Comparison of ENCODE assay signal across 22 mouse cellular contexts in genomic region chr16:22625987-22626386, GRCm38 (mm10). TPM values are rescaled to one million over a fixed set of nuclear protein-coding genes. Genes with fewer than 3 reads are reported as not detected.
A peak's percentile ranks its signal among the peaks of the same experiment; 100 is the strongest.
DNase-seq lines count a peak whose midpoint lies in the region; ATAC-seq and TF ChIP-seq lines count a peak whose summit lies in the region.
"Had no signal": no experiment of that assay in that cellular context is flagged by ENCODE, and none has a peak within 500 bp of the region (broad histone marks: within the 10 kb centered on the region; RNA-seq: fewer than 3 reads in every experiment).

No protein-coding gene starts in this region.

- intact Hi-C loops in left cerebral cortex, postnatal 25 days (cut with DNase I): no loop called here

- in situ Hi-C loops in CH12.LX (cut with MboI; ENCODE audit: low pct_ligation_motif_present, low pct_unique_long_range_greater_than_20kb, low sequenced_read_pairs): no loop called here

- H3K27ac ChIP-seq in CH12.LX (ENCODE audit: insufficient read depth, low read depth): no peak overlapping the region
- H3K27ac ChIP-seq: embryonic facial prominence, embryonic 10.5 days; embryonic facial prominence, embryonic 12.5 days; forebrain, embryonic 13.5 days; forebrain, embryonic 15.5 days had no signal

- DNase-seq in CH12.LX (ENCODE audit: extremely low read depth): no peak
- DNase-seq in layer of hippocampus, postnatal 25 days (ENCODE audit: extremely low spot score in 1 of 2, low spot score in 1 of 2): no peak
- no peak for DNase-seq in cerebellum, adult 18-20 months
- no peak for DNase-seq in left cerebral cortex, postnatal 25 days (ENCODE audit: low spot score in 2 of 2)
- no peak for DNase-seq in urinary bladder, postnatal 25 days (ENCODE audit: low spot score)
- DNase-seq: adrenal gland, adult 2 months; adrenal gland, postnatal 10 days; adrenal gland, postnatal 25 days; B cell, adult 2 months; cerebellum, adult 11 months; cerebellum, adult 9-11 months; cerebellum, postnatal 14 days; cerebellum, postnatal 36 days; forebrain, postnatal 0 days had no signal

- H3K4me2 ChIP-seq in CH12.LX (ENCODE audit: insufficient read depth, low read depth, poor library complexity, severe bottlenecking): 0 out of 2 replicates have a peak overlapping the region, but pooled peaks have one; percentile 8
- H3K4me2 ChIP-seq: embryonic facial prominence, embryonic 12.5 days; forebrain, embryonic 13.5 days; forebrain, embryonic 15.5 days had no signal

- TF ChIP-seq CTCF in CH12.LX (conservative IDR thresholded peaks at IDR 0.05 in 1 of 2, IDR thresholded peaks at IDR 0.05 in 1 of 2; ENCODE audit: low read depth in 2 of 2, low read length in 2 of 2): no peak

- ATAC-seq in granulocyte monocyte progenitor cell, adult 5-6 weeks (replicated peaks; ENCODE audit: poor library complexity, severe bottlenecking): peak; percentile 52
- ATAC-seq in megakaryocyte, adult 5-6 weeks (ENCODE audit: poor library complexity, severe bottlenecking): peak; percentile 69
- ATAC-seq: CD4-positive, CD25-positive, alpha-beta regulatory T cell, adult 4 months; forebrain, embryonic 13.5 days; forebrain, embryonic 15.5 days; forebrain, postnatal 0 days had no signal

- peaks cover 25 to 54% of the 10 kb centered on the region in 2 experiments for H3K4me1 ChIP-seq in CH12.LX (ENCODE audit: control insufficient read depth in 1 of 2, insufficient read depth in 2 of 2)
- H3K4me1 ChIP-seq: forebrain, embryonic 15.5 days had no signal

- no peak overlapping the region for H3K4me3 ChIP-seq in CH12.LX (replicated peaks in 1 of 3; ENCODE audit: low read depth in 2 of 3, low read length in 2 of 3, poor library complexity in 1 of 3)
- H3K4me3 ChIP-seq: embryonic facial prominence, embryonic 10.5 days; embryonic facial prominence, embryonic 12.5 days; forebrain, embryonic 13.5 days; forebrain, embryonic 15.5 days had no signal

- H3K27me3 ChIP-seq in CH12.LX (replicated peaks): no peaks in the 10 kb centered on the region
- H3K27me3 ChIP-seq: embryonic facial prominence, embryonic 12.5 days; forebrain, embryonic 13.5 days; forebrain, embryonic 15.5 days had no signal

- H3K9me3 ChIP-seq in CH12.LX (replicated peaks; ENCODE audit: low read length): peaks cover 3% of the 10 kb centered on the region
- H3K9me3 ChIP-seq: embryonic facial prominence, embryonic 12.5 days; forebrain, embryonic 13.5 days; forebrain, embryonic 15.5 days had no signal

- peak; percentile 76 for TF ChIP-seq EP300 in CH12.LX (IDR thresholded peaks at IDR 0.05; ENCODE audit: low read length)

- dilution Hi-C loops in CH12.LX (cut with MboI; ENCODE audit: extremely low pct_ligation_motif_present, extremely low pct_unique_long_range_greater_than_20kb, low sequenced_read_pairs): no loop called here

- TF ChIP-seq POLR2A in CH12.LX (IDR thresholded peaks at IDR 0.05; ENCODE audit: low read depth, low read length): no peak

- H3K79me2 ChIP-seq in CH12.LX (replicated peaks; ENCODE audit: control insufficient read depth, extremely low read depth, insufficient read depth, poor library complexity, severe bottlenecking): no peaks in the 10 kb centered on the region

- no peak for TF ChIP-seq RAD21 in CH12.LX (IDR thresholded peaks at IDR 0.05; ENCODE audit: low read depth, low read length)

- no peak overlapping the region for H3K9ac ChIP-seq in CH12.LX (ENCODE audit: insufficient read depth, low read depth)
- H3K9ac ChIP-seq: embryonic facial prominence, embryonic 12.5 days; forebrain, embryonic 13.5 days; forebrain, embryonic 15.5 days; forebrain, postnatal 0 days had no signal

- peaks cover 10 to 12% of the 10 kb centered on the region in 2 experiments for H3K36me3 ChIP-seq in CH12.LX (replicated peaks in 1 of 2; ENCODE audit: control insufficient read depth in 1 of 2, insufficient read depth in 1 of 2, low read length in 1 of 2)
- H3K36me3 ChIP-seq: embryonic facial prominence, embryonic 10.5 days; embryonic facial prominence, embryonic 12.5 days; forebrain, embryonic 15.5 days had no signal

TF ChIP-seq in CH12.LX, 34 proteins besides CTCF, POLR2A, EP300 and RAD21:
- 0 out of 2 replicates have a peak, but pooled peaks have one; percentile 48 for TF ChIP-seq IRF4 (IDR thresholded peaks at IDR 0.05; ENCODE audit: low read depth, low read length)
- peak; percentile 24; the same call in 1 of the 2 replicates for TF ChIP-seq ELF1 (IDR thresholded peaks at IDR 0.05; ENCODE audit: low read depth, low read length)
- no peak for TF ChIP-seq POLR2AphosphoS2 (IDR thresholded peaks at IDR 0.05; ENCODE audit: low read depth, low read length)

RNA-seq across cellular contexts. Expression of gene Dgkg, which starts 31.0 kb away (rescaled TPM):
- total RNA-seq in CH12.LX (2012; rRNA removed) (7.2 and 9.2 TPM in 2 replicates), CH12.LX (2014; rRNA removed) (2.3 and 3.0 TPM in 2 replicates)
- polyA plus RNA-seq in CH12.LX (2012; ENCODE audit: insufficient read length, low read depth): 2.0 TPM in 2 replicates
- total RNA-seq in granulocyte monocyte progenitor cell, adult 5-6 weeks (2014; fragmentation: Nextera tagmentation): 20.4 and 24.4 TPM in 2 replicates
- total RNA-seq in granulocyte monocyte progenitor cell, adult 5-6 weeks (2017): 12.1 and 13.4 TPM in 2 replicates
- total RNA-seq in megakaryocyte, adult 5-6 weeks (2015): 35.0 and 35.3 TPM in 2 replicates
- total RNA-seq in megakaryocyte, adult 5-6 weeks (2017): 33.4 and 38.9 TPM in 2 replicates
- total RNA-seq in layer of hippocampus, postnatal 25 days (2021): 100 to 1,000 TPM; 190 to 202 TPM
- 10 to 100 TPM; 47.4 to 54.7 TPM for total RNA-seq in left cerebral cortex, postnatal 25 days (2021)
- total RNA-seq: MEL had no signal
